Comparison of ENCODE assay signal across 20 mouse cellular contexts in the genomic region with DNA sequence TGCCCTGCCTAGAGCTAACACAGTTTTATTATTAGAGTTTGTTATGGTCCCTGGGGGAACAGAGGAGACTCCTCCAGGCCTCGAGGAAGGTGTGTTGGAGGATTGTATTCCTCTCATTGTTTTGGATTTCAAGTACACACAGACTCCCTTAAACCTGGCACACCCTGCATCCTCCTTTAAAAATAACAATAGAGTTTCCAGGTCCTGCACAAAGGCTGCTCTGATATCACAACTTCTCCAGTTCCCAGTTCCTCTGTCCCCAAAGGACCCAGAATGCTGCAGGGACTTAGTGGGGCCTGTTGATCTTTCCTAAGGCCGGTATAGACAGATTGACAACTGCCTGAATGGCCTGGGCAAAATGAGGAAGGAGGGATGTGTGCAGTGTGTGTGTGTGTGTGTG. TPM values are rescaled to one million over a fixed set of nuclear protein-coding genes. Genes with fewer than 3 reads are reported as not detected.
DNase-seq lines count a peak whose midpoint lies in the region; ATAC-seq and TF ChIP-seq lines count a peak whose summit lies in the region.
"Had no signal": no experiment of that assay in that cellular context is flagged by ENCODE, and none has a peak within 500 bp of the region (broad histone marks: within the 10 kb centered on the region; RNA-seq: fewer than 3 reads in every experiment).

No protein-coding gene starts in this region.

- peak overlapping the region; percentile 87 for H3K27ac ChIP-seq in heart, adult 2 months
- no peak overlapping the region for H3K27ac ChIP-seq in heart, embryonic 11.5 days (ENCODE audit: low read depth, low read length)
- H3K27ac ChIP-seq in neural tube, embryonic 15.5 days (replicated peaks) = peak overlapping the region; percentile 41; the same call in 1 of the 2 replicates
- H3K27ac ChIP-seq: embryonic facial prominence, embryonic 13.5 days; limb, embryonic 15.5 days had no signal

- no peak overlapping the region for H3K4me3 ChIP-seq in heart, adult 2 months
- no peak overlapping the region for H3K4me3 ChIP-seq in heart, embryonic 11.5 days (ENCODE audit: low read depth, low read length)
- H3K4me3 ChIP-seq in neural tube, embryonic 15.5 days (replicated peaks) = no peak overlapping the region
- H3K4me3 ChIP-seq: embryonic facial prominence, embryonic 13.5 days; limb, embryonic 15.5 days had no signal

- 31% methylated on average over 2 of the region's 2 CpGs for WGBS in heart, adult 2 months
- WGBS in heart, embryonic 11.5 days (ENCODE audit: insufficient replicate concordance) = 47% methylated on average over 2 of the region's 2 CpGs
- 50% methylated on average over 2 of the region's 2 CpGs for WGBS in neural tube, embryonic 15.5 days

- H3K36me3 ChIP-seq in heart, adult 2 months (ENCODE audit: control insufficient read depth, insufficient read depth, low read length) = no peaks in the 10 kb centered on the region
- no peaks in the 10 kb centered on the region for H3K36me3 ChIP-seq in heart, embryonic 11.5 days (ENCODE audit: control insufficient read depth, insufficient read depth, low read length)
- H3K36me3 ChIP-seq in neural tube, embryonic 15.5 days = no peaks in the 10 kb centered on the region
- H3K36me3 ChIP-seq: embryonic facial prominence, embryonic 13.5 days; limb, embryonic 15.5 days had no signal

- no peaks in the 10 kb centered on the region for H3K9me3 ChIP-seq in heart, embryonic 11.5 days (replicated peaks; ENCODE audit: control insufficient read depth, low read length)
- no peaks in the 10 kb centered on the region for H3K9me3 ChIP-seq in neural tube, embryonic 15.5 days (replicated peaks)
- H3K9me3 ChIP-seq: embryonic facial prominence, embryonic 13.5 days; limb, embryonic 15.5 days had no signal

- peak; percentile 36 to 56 for DNase-seq in heart, adult 2 months
- no peak for DNase-seq in neural tube, embryonic 10.5 days (ENCODE audit: extremely low spot score, low spot score)
- DNase-seq in heart, postnatal 14 days = peak; percentile 20 to 27
- no peak for DNase-seq in spleen, postnatal 14 days (ENCODE audit: low spot score in 2 of 2)
- no peak for DNase-seq in adrenal gland, postnatal 10 days
- no peak for DNase-seq in cerebellum, adult 11-12 months
- DNase-seq: cerebellum, postnatal 14 days; kidney, postnatal 25 days; lung, embryonic 14.5 days; right cerebral cortex, postnatal 14 days; thymus, postnatal 14 days had no signal

- H3K9ac ChIP-seq in heart, adult 2 months (ENCODE audit: low read depth, low read length) = no peak overlapping the region
- H3K9ac ChIP-seq in heart, embryonic 11.5 days (ENCODE audit: low read depth, low read length) = no peak overlapping the region
- no peak overlapping the region for H3K9ac ChIP-seq in neural tube, embryonic 15.5 days (replicated peaks)
- H3K9ac ChIP-seq: embryonic facial prominence, embryonic 13.5 days; limb, embryonic 15.5 days; lung, embryonic 14.5 days had no signal

- TF ChIP-seq POLR2A in heart, adult 2 months (IDR thresholded peaks at IDR 0.05; ENCODE audit: insufficient read depth, low read depth, low read length) = 0 out of 2 replicates have a peak, but pooled peaks have one; percentile 4

- no peak overlapping the region for H3K4me2 ChIP-seq in heart, embryonic 11.5 days
- no peak overlapping the region for H3K4me2 ChIP-seq in neural tube, embryonic 15.5 days
- H3K4me2 ChIP-seq: embryonic facial prominence, embryonic 13.5 days; limb, embryonic 15.5 days; lung, embryonic 14.5 days had no signal

- TF ChIP-seq EP300 in heart, adult 2 months (IDR thresholded peaks at IDR 0.05; ENCODE audit: insufficient read depth, low read depth, low read length) = no peak; the same call in 1 of the 2 replicates

- H3K79me2 ChIP-seq in heart, adult 2 months (replicated peaks; ENCODE audit: control insufficient read depth, insufficient read depth, low read length) = no peaks in the 10 kb centered on the region

- peaks cover 13% of the 10 kb centered on the region for H3K4me1 ChIP-seq in heart, adult 2 months (ENCODE audit: control insufficient read depth, insufficient read depth, low read length)
- H3K4me1 ChIP-seq in heart, embryonic 11.5 days (ENCODE audit: control insufficient read depth, insufficient read depth, low read length) = no peaks in the 10 kb centered on the region
- peaks cover 5% of the 10 kb centered on the region; the same call in 1 of the 2 replicates for H3K4me1 ChIP-seq in neural tube, embryonic 15.5 days
- H3K4me1 ChIP-seq: limb, embryonic 15.5 days had no signal

- no peak for TF ChIP-seq CTCF in heart, adult 2 months (IDR thresholded peaks at IDR 0.05)

- ATAC-seq in heart, embryonic 11.5 days (replicated peaks; ENCODE audit: insufficient number of reproducible peaks, low FRiP score, low TSS enrichment) = no peak
- no peak for ATAC-seq in neural tube, embryonic 15.5 days (ENCODE audit: low FRiP score)
- ATAC-seq: inflammation-experienced regulatory T-cells, adult 6 months had no signal

- H3K27me3 ChIP-seq in heart, adult 2 months (ENCODE audit: control insufficient read depth, insufficient read depth, low read length) = no peaks in the 10 kb centered on the region
- H3K27me3 ChIP-seq in heart, embryonic 11.5 days (ENCODE audit: control insufficient read depth, insufficient read depth, low read length) = peaks cover 13% of the 10 kb centered on the region
- peaks cover 12% of the 10 kb centered on the region for H3K27me3 ChIP-seq in neural tube, embryonic 15.5 days (replicated peaks)

- intact Hi-C loops in heart, adult 2 months (cut with DNase I) = no loop called here
- intact Hi-C loops in heart, postnatal 14 days (cut with DNase I) = no loop called here

RNA-seq across cellular contexts. Expression of a gene that starts 21.1 kb away (rescaled TPM):
- total RNA-seq in heart, adult 2 months (2021) = not detected
- not detected in 2 replicates for polyA plus RNA-seq in heart, adult 2 months (2012; rRNA removed)
- polyA plus RNA-seq in heart, embryonic 11.5 days (2014; fragmentation: Nextera tagmentation; extraction: Ambion mirVana) = not detected in 2 replicates
- not detected in 2 replicates for polyA plus RNA-seq in neural tube, embryonic 15.5 days (2015; fragmentation: Nextera tagmentation; extraction: Ambion mirVana)
- total RNA-seq in heart, postnatal 14 days (2021) = not detected
- not detected for total RNA-seq in adrenal gland, postnatal 10 days (2021)
- total RNA-seq: gastrocnemius, postnatal 4 days; left cerebral cortex, adult 8-10 months; monocyte, adult 5-6 weeks had no signal
- polyA plus RNA-seq: embryonic facial prominence, embryonic 13.5 days; limb, embryonic 15.5 days; stomach, embryonic 14.5 days had no signal

RNA-seq across cellular contexts. Expression of a gene that starts 28.2 kb away (rescaled TPM):
- total RNA-seq in heart, adult 2 months (2021) = 10 to 100 TPM; 59.3 to 73.9 TPM
- 41.6 and 55.0 TPM in 2 replicates for polyA plus RNA-seq in heart, adult 2 months (2012; rRNA removed)
- 16.1 and 17.5 TPM in 2 replicates for polyA plus RNA-seq in heart, embryonic 11.5 days (2014; fragmentation: Nextera tagmentation; extraction: Ambion mirVana)
- polyA plus RNA-seq in neural tube, embryonic 15.5 days (2015; fragmentation: Nextera tagmentation; extraction: Ambion mirVana) = 22.5 and 24.3 TPM in 2 replicates
- 10 to 100 TPM; 53.9 to 54.0 TPM for total RNA-seq in heart, postnatal 14 days (2021)
- 10 to 100 TPM; 24.5 to 32.4 TPM for total RNA-seq in adrenal gland, postnatal 10 days (2021)

RNA-seq across cellular contexts. Expression of a gene that starts 29.2 kb away (rescaled TPM):
- total RNA-seq in heart, adult 2 months (2021) = 10 to 100 TPM in 1 of 2 experiments, 1 to 10 TPM in 1; 8.1 to 13.6 TPM
- polyA plus RNA-seq in heart, adult 2 months (2012; rRNA removed) = 13.1 and 13.9 TPM in 2 replicates
- polyA plus RNA-seq in heart, embryonic 11.5 days (2014; fragmentation: Nextera tagmentation; extraction: Ambion mirVana) = 38.8 and 42.5 TPM in 2 replicates
- 75.6 and 79.1 TPM in 2 replicates for polyA plus RNA-seq in neural tube, embryonic 15.5 days (2015; fragmentation: Nextera tagmentation; extraction: Ambion mirVana)
- 1 to 10 TPM; 5.1 to 6.6 TPM for total RNA-seq in heart, postnatal 14 days (2021)
- 10 to 100 TPM; 25.7 to 26.7 TPM for total RNA-seq in adrenal gland, postnatal 10 days (2021)

RNA-seq across cellular contexts. Expression of a gene that starts 48.7 kb away (rescaled TPM):
- total RNA-seq in heart, adult 2 months (2021) = 100 to 1,000 TPM; 144 to 159 TPM
- polyA plus RNA-seq in heart, adult 2 months (2012; rRNA removed) = 83.7 and 133 TPM in 2 replicates
- 445 and 477 TPM in 2 replicates for polyA plus RNA-seq in heart, embryonic 11.5 days (2014; fragmentation: Nextera tagmentation; extraction: Ambion mirVana)
- 559 and 582 TPM in 2 replicates for polyA plus RNA-seq in neural tube, embryonic 15.5 days (2015; fragmentation: Nextera tagmentation; extraction: Ambion mirVana)
- total RNA-seq in heart, postnatal 14 days (2021) = 100 to 1,000 TPM; 134 to 141 TPM
- total RNA-seq in adrenal gland, postnatal 10 days (2021) = 100 to 1,000 TPM; 194 to 207 TPM

RNA-seq across cellular contexts. Expression of a gene that starts 49.2 kb away (rescaled TPM):
- total RNA-seq in heart, adult 2 months (2021) = 10 to 100 TPM in 1 of 2 experiments, 1 to 10 TPM in 1; 8.9 to 11.0 TPM
- polyA plus RNA-seq in heart, adult 2 months (2012; rRNA removed) = 22.4 and 22.7 TPM in 2 replicates
- 21.2 and 34.4 TPM in 2 replicates for polyA plus RNA-seq in heart, embryonic 11.5 days (2014; fragmentation: Nextera tagmentation; extraction: Ambion mirVana)
- 27.4 and 32.7 TPM in 2 replicates for polyA plus RNA-seq in neural tube, embryonic 15.5 days (2015; fragmentation: Nextera tagmentation; extraction: Ambion mirVana)
- total RNA-seq in heart, postnatal 14 days (2021) = 10 to 100 TPM; 14.3 to 15.5 TPM
- total RNA-seq in adrenal gland, postnatal 10 days (2021) = 10 to 100 TPM; 13.2 to 14.4 TPM

Comparison
In these comparisons a context has a peak if more than half of its experiments do, and no peak if none do; other contexts are left out.
1. DNase-seq: peak in heart, adult 2 months (2 of 2) and heart, postnatal 14 days (2 of 2); none in neural tube, embryonic 10.5 days (single experiment), spleen, postnatal 14 days (0 of 2), adrenal gland, postnatal 10 days (single experiment) and cerebellum, adult 11-12 months (single experiment).